Mouse (Mus musculus): ENCODE measurements around the gene Etl4.

Gene Etl4

DNA sequence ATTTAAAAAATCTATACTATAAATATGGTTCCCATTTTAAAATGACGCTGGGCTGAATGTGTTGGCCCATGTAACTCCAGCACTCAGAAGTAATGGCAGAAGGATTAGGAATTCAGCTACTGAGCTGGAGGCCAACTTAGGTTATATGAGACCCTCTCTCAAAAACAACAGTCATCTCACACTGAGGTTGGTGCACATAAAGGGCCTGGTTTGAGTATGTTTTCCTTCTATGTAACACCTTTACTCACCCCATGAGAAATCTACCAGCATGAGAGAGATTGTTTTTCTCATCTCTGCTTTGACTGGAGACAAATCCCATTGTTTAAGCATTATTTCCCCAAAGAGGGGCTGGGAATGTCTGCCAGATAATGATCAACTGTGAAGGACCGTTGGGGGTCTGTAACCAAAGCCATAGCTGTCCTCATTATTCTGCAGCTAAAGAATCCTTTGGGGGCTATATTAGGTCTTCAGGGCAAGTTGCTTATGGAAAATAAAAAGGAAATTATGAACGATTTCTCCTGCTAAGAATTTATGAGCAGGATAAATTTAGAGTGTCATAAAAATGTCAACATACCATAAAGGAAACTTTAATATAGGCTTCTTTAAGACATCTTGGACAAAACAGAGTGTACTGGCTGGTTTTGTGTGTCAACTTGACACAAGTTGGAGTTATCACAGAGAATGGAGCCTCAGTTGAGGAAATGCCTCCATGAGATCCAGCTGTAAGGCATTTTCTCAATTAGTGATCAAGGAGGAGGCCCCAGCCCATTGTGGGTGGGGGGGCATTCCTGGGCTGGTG is 922.2 kb downstream of the Etl4 start:
- no peak for DNase-seq (ENCODE audit: extremely low read depth, low read depth, low spot score)

DNA sequence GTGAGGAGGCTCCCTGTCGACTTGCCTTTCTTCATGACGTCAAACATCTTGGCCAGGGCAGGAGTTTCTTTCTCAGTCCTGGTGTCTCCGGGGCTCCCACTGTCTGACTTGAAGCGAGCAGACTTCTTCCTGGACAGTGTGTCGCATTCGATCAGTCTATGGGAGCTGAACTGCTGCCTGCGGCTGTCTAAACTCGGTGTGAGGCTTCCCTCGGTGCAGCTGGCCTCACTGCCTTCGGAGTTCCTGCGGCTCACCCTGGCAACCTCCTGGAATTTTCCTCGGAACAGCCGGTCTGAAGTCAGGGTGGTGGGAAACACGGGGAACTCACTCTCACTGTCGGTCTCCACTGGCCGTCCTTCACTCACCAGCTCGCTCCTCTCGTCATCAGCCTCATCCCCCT is 939.8 kb downstream of the Etl4 start:
- DNase-seq (ENCODE audit: extremely low read depth, low read depth, low spot score): no peak

All from fat pad, adult 2 months (tissue).